Mouse (Mus musculus) left cerebral cortex, adult 2 months (tissue): ENCODE data around the gene Rab19. TPM values are rescaled to one million over a fixed set of nuclear protein-coding genes. Genes with fewer than 3 reads are reported as not detected.
A peak's percentile ranks its signal among the peaks of the same experiment; 100 is the strongest.
"Not testable (repeated sequence)": the region's sequence is repeated elsewhere in the genome, so short reads cannot be mapped to it uniquely, and the experiment has no call there.

Experiments
- DNase-seq, 2 experiments: peaks; one replicate each; pipeline ENCODE4 v3.0.0; 2021 to 2022; ENCODE audit warnings: low spot score in 2 of 2, mixed read lengths in 1 of 2; ENCODE audit errors: extremely low spot score in 1 of 2
- H3K27ac ChIP-seq: fragments of 200-600 bp; 2 replicates; pipeline ENCODE4 v1.8.1; 2022
- H3K4me3 ChIP-seq: fragments of 200-600 bp; 2 replicates; pipeline ENCODE4 v1.8.1; 2022
- CTCF ChIP-seq: fragments of 200-600 bp; IDR thresholded peaks from 2 replicates; pipeline ENCODE4 v1.8.1; 2022; ENCODE audit warnings: antibody characterized with exemption, mild to moderate bottlenecking, moderate library complexity
- intact Hi-C: fragments of 180-260 bp; cut with DNase I; formaldehyde crosslinking; loops from one replicate; pipeline ENCODE4 v1.15.1; 2025
- total RNA-seq, 2 experiments: library from RNA; stranded (reverse); gene quantifications; 2 replicates each; pipeline ENCODE4 v1.2.3; 2021

Rab19 gene
- total RNA-seq, 2 experiments from 2014 or later: not detected

DNA sequence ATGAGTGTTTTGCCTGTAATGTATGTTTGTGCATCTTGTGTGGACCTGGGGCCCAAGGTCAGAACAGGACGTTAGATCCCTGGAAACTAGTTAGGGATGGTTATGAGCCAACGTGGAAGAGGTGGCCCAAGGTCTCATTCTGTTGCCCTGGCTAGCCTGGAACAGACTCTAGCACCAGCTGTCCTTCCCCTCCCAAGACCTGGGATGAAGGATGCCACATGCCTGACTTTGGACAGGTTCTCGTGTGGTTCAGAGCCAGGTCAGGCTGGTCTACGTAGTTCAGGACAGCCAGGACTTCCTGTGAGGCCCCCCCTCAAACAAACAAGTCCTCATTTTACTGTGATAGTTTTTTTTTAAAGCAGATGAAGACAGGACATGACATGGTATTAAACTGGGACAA is 14.9 kb downstream of the Rab19 start:
- H3K27ac ChIP-seq: no peak overlapping the region
- intact Hi-C loops: no loop called here
- DNase-seq: no peak
- no peak overlapping the region for H3K4me3 ChIP-seq
- no peak for TF ChIP-seq CTCF

DNA sequence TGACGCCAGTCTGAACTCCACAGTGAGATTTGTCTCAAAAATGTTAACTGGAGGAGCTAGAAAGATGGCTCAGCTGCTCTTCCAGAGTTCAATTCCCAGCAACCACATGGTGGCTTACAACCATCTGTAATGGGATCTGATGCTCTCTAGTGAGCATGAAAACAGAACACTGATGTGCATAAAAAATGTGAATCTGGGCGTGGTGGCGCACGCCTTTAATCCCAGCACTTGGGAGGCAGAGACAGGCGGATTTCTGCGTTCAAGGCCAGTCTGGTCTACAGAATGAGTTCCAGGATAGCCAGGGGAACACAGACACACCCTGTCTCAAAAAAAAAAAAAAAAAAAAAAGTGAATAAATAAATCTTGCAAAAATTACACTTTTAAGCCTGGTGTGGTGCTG is 16.1 kb downstream of the Rab19 start:
- Histone ChIP-seq H3K27ac (no peak overlapping the region), H3K4me3 (no peak overlapping the region)
- no peak for DNase-seq
- TF ChIP-seq CTCF: no peak
- intact Hi-C loops: no loop called here

DNA sequence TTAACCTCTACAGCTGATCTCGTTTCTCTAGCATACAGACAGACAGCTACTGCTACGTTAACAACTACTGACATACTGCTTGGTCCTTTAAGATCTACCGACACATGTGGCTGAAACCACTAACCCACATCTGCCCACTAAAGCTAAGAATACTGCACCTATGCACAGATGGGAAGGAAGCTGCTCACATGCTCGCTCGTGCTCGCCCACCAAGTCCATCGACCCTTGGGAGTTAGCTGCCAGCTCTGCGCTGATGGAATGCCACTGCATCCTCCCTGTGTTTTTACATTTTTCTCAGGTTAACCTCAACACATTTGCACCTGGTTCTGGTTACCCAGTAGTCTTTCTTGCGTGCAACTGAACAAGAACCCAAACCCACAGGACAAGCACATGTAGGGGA is 17.4 kb downstream of the Rab19 start:
- no peak overlapping the region for H3K27ac ChIP-seq
- intact Hi-C loops: no loop called here
- TF ChIP-seq CTCF: no peak
- DNase-seq: no peak
- H3K4me3 ChIP-seq: no peak overlapping the region

DNA sequence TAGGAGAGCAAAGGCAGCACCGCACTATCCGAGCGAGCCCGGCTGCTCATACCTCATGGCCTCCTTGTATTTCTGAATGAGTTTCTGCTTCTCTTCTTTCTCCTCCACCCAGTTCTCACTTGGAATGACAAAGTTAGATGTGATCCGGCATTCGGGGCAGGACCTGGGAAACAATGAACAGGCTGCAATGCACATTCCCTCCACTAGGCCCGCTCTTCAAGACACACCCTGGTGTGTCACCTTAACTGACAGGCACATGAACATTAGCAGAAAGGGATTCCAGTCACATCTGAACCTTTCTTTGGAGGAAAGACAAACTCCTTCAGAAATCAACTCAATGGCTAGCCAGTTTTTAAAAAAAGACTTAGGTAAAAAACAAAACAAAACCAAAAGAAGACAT is 19.4 kb downstream of the Rab19 start:
- peak; percentile 67 for TF ChIP-seq CTCF
- intact Hi-C loops: no loop called here
- Histone ChIP-seq H3K4me3 (no peak overlapping the region), H3K27ac (no peak overlapping the region)
- DNase-seq: no peak

DNA sequence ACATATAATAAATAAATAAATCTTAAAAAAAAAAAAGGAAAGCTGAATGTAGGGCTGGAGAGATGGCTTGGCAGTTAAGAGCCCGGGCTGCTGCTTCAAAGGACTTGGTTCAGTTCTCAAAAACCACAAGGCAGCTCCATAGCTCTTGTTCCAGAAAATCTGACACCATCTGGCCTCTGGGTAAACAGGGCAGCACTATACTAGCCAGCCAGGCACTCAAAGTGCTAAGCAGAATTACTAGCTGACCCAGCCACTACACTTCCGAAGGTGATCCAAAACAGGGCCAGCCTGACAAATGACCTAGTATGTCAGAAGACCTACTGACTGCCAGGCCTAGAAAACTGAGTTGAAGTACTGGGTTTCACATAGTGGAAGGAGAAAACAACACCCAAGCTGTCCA is 22.2 kb downstream of the Rab19 start:
- Histone ChIP-seq H3K27ac (no peak overlapping the region), H3K4me3 (no peak overlapping the region)
- no peak for TF ChIP-seq CTCF
- no peak for DNase-seq
- intact Hi-C loops: no loop called here

DNA sequence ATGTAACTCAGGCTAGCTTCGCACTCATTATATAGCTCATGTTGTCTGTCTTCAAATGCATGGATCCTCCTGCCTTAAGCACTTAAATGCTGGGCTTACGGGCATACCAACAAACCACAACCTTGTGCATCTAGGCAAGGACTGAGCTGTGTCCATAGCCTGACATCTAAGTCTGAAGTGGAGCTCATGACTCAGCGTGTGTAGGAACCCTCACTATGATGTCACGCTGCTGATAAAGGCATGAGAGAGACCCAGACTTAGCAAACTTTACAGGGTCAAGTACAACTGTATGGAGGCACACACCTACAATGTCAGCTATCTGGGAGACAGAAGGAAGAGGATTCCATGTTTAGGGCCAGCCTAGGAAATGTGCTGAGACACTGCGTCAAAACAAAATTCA is 25.5 kb downstream of the Rab19 start:
- no peak overlapping the region for H3K27ac ChIP-seq
- no peak for TF ChIP-seq CTCF
- intact Hi-C loops: no loop called here
- no peak for DNase-seq
- H3K4me3 ChIP-seq: no peak overlapping the region

DNA sequence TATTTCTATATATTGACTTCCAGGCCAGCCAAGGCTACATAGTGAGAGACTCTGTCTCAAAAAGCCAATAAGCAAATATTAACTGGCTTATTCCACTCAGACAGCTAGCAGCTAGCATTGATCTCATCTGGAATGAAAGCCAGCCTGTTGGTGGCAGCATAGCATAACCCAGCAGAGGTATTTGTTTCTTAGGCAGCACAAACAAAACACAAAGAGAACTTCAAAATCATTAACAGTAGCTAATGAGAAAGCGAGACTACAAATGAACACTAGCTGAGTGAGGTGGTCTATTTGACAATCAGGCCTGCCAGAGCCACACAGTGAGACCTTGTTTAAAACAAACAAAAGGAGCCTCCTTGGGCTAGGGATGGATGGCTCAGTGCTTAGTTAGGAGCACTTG is 33.1 kb downstream of the Rab19 start:
- peak; percentile 37 for TF ChIP-seq CTCF
- Histone ChIP-seq H3K4me3 (no peak overlapping the region), H3K27ac (no peak overlapping the region)
- no peak for DNase-seq
- intact Hi-C loops: no loop called here

DNA sequence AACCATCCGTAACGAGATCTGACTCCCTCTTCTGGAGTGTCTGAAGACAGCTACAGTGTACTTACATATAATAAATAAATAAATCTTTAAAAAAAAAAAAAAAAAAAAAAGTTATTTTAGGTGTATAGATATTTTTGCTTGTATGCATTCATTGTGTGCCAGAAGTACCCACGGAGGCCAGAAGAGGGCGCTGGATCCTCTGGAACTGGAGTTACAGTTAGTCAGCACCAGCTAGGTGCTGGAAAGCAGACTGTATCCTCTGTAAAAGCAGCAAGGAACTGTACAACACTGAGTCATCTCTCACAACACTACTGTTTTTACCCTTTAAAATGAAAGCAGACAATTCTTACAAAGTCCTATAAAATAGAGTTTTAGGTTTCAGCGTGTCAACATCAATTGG is 34.8 kb downstream of the Rab19 start:
- Histone ChIP-seq H3K27ac (no peak overlapping the region; the same call in 1 of the 2 replicates), H3K4me3 (no peak overlapping the region)
- intact Hi-C loops: loop anchor here (5.0 kb wide), 1 partner anchor 37 kb away; no protein-coding TSS in a partner anchor
- peak; percentile 60 for TF ChIP-seq CTCF
- peak; percentile 59 to 77 for DNase-seq

DNA sequence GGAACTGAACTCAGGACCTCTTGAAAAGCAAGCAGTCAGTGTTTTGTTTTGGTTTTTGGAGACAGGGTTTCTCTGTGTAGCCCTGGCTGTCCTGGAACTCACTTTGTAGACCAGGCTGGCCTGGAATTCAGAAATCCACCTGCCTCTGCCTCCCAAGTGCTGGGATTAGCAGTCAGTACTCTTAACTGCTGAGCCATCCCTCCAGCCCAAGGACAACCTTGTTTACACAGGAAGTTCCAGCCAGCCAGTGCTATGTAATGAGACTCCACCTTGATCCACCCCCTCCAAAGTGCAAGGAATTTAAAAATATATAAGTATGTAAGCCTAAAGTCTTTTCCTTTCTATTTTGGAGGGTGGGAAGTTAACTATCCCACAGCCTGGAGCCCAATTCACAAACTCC is 35.7 kb downstream of the Rab19 start:
- not testable (repeated sequence) for H3K4me3 ChIP-seq, H3K27ac ChIP-seq, DNase-seq
- intact Hi-C loops: loop anchor here (5.0 kb wide), 1 partner anchor 36 kb away; no protein-coding TSS in a partner anchor

DNA sequence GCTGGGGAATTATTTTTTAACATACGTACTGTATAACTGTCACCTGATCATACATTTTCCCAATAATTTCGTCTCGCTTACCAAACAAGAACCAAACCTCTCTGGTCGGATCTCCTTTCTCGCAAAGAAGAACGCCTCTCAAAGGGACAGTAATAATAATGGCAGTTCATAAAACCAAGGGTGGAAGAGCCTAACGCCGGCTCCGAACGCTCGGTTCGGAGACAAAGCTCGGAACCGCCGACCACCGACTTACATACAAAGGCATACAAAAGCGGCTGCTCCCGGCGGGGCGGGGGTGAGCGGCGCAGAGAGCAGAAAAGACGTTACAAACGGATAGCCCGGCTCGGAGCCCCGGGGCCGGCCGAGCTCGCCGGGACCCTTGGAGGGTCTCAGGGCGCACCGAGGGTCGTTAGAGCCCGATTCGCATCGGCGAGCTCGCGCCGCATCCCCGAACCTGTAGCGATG is 38.4 kb downstream of the Rab19 start:
- peak overlapping the region; percentile 86 for H3K4me3 ChIP-seq
- DNase-seq: no peak
- no peak for TF ChIP-seq CTCF
- intact Hi-C loops: loop anchor here (2.0 to 5.0 kb wide), 2 partner anchors 33 to 153 kb away; partner anchors contain the start of gene Adck2
- H3K27ac ChIP-seq: peak overlapping the region; percentile 97

DNA sequence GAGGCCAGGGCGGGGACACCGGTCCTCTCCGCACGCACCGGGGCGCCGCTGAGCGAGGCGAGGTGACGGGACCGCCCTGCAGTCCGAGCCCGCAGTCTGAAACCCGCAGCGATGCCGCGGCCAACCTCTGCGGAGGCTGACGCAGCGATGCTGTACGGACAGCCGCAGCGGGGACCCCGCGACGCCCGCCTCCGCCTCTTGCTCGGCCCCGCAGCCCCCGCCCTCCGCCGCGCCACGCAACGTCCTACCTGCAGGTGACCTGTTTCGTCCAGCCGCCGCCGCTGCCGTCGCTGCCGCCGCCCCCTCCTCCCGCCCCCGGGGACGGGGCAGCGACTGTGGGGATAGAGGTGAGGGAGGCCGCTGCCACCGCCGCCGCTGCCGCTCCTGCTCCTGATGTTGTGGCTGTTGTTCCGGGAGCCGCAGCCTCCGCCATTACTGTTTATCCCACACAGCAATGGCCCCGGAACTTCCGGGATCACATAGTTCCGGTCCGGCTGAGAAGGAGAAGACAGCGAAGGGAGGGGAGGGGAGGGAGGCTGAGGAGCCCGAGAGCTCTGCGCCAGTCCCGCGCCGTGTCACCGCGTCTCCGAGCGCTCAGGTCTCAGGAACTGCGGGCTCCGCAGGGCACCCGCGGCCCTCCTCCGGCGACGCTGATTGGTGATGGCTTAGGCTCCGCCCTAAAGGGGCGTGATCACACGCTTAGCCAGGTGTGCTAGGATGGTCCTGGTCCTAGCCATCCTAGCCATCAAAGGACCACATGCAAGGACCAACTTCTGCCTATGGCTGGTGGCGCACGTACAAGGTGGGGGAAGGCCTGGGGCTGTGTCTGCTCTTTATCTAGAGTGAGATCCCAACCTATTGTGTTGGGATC is 39.1 kb downstream of the Rab19 start, which contains the start of gene Mkrn1:
Gene Mkrn1 (minus strand): TSS at position 612 of the 871 bp plus-strand sequence.
- no peak; the same call in 1 of the 2 replicates for TF ChIP-seq CTCF
- intact Hi-C loops: loop anchor here (2.0 to 5.0 kb wide), 2 partner anchors 32 to 153 kb away; partner anchors contain the start of gene Adck2
- peak within 1 kb of the TSS; percentile 97 for H3K27ac ChIP-seq
- H3K4me3 ChIP-seq: peak within 1 kb of the TSS; percentile 86
- peak; percentile 85 for DNase-seq

DNA sequence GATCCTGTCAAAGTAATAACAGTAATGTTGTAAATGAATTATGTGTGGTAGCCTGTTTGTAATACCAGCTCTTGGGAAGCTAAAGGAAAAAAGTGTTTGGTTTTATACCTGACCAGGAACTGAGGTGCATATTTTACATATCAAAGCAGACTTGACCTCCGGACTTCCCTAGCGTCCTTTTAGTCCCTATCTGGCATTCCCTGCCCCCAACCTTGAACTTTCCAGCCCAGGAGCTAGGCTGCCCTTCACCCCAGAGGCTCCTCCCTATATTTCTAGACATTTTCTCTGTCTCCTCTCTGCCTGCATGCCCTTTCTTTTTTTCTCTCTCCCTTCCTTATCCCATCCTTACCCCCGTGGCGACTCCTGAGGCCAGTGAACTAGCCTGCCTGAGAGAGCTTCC is 39.9 kb downstream of the Rab19 start:
- intact Hi-C loops: no loop called here
- no peak for TF ChIP-seq CTCF
- DNase-seq: no peak
- no peak overlapping the region for H3K4me3 ChIP-seq
- peak overlapping the region; percentile 97; the same call in 1 of the 2 replicates for H3K27ac ChIP-seq
